Mouse (Mus musculus) liver, embryonic 14.5 days (tissue): ENCODE results near the gene Tnrc6c. TPM values are rescaled to one million over a fixed set of nuclear protein-coding genes. Genes with fewer than 3 reads are reported as not detected.
A peak's percentile ranks its signal among the peaks of the same experiment; 100 is the strongest.

ENCODE experiments used
- ATAC-seq: fragments of 200-750 bp; cut with Nextera tagmentation; 2 replicates; pipeline ENCODE4 v1.8.0; 2017; ENCODE audit warnings: moderate number of reproducible peaks, mild to moderate bottlenecking, moderate library complexity; ENCODE audit not compliant: insufficient read depth
- DNase-seq, 3 experiments: peaks; one replicate each; pipeline ENCODE4 v3.0.0-alpha.2; 2012 to 2013; ENCODE audit warnings: low read depth in 3 of 3, low spot score in 3 of 3
- H3K27ac ChIP-seq: fragments of 300-500 bp; sonication (generic); 2 replicates; pipeline ENCODE4 v1.5.1; 2014; ENCODE audit warnings: moderate library complexity, mild to moderate bottlenecking, control low read depth, inconsistent platforms
- H3K27me3 ChIP-seq: fragments of 300-500 bp; sonication (generic); 2 replicates; pipeline ENCODE4 v1.6.1; 2014; ENCODE audit warnings: mild to moderate bottlenecking, low read length, moderate library complexity; ENCODE audit not compliant: control insufficient read depth, insufficient read depth
- H3K36me3 ChIP-seq: fragments of 300-500 bp; sonication (generic); replicated peaks from 2 replicates; pipeline ENCODE4 v1.6.1; 2014; ENCODE audit warnings: low read depth; ENCODE audit not compliant: control insufficient read depth, insufficient read depth
- H3K4me1 ChIP-seq, 2 experiments: fragments of 200-500 bp in 1 of 2; fragments of 300-500 bp in 1 of 2; sonication (generic) in 1 of 2; replicated peaks; 2 replicates each; pipeline ENCODE4 v1.6.1; 2012 to 2014; ENCODE audit warnings: antibody characterized with exemption in 1 of 2, inconsistent platforms in 1 of 2, low read length in 1 of 2; ENCODE audit not compliant: control insufficient read depth in 2 of 2, insufficient read depth in 2 of 2
- H3K4me2 ChIP-seq: fragments of 300-500 bp; sonication (generic); 2 replicates; pipeline ENCODE4 v1.6.1; 2014; ENCODE audit warnings: low read depth, mild to moderate bottlenecking, control low read depth, moderate library complexity
- H3K4me3 ChIP-seq, 2 experiments: fragments of 200-500 bp in 1 of 2; fragments of 300-500 bp in 1 of 2; sonication (generic) in 1 of 2; 2 replicates each; pipeline ENCODE4 v1.5.1; 2012 to 2014; ENCODE audit warnings: low read depth in 2 of 2, low read length in 2 of 2, mild to moderate bottlenecking in 2 of 2, control low read depth in 1 of 2, inconsistent platforms in 1 of 2, moderate library complexity in 1 of 2; ENCODE audit not compliant: insufficient read depth in 1 of 2
- H3K9ac ChIP-seq: fragments of 300-500 bp; sonication (generic); replicated peaks from 2 replicates; pipeline ENCODE4 v1.6.1; 2014; ENCODE audit warnings: mild to moderate bottlenecking, control low read depth, moderate library complexity
- H3K9me3 ChIP-seq: fragments of 300-500 bp; sonication (generic); 2 replicates; pipeline ENCODE4 v1.6.1; 2016; ENCODE audit warnings: low read length, mixed read lengths; ENCODE audit not compliant: control insufficient read depth
- CTCF ChIP-seq: IDR thresholded peaks from 2 replicates; pipeline ENCODE4 v1.5.1; 2016; ENCODE audit warnings: antibody characterized with exemption, low read depth, control low read depth
- EP300 ChIP-seq: IDR thresholded peaks from 2 replicates; pipeline ENCODE4 v1.6.1; 2016; ENCODE audit warnings: antibody characterized with exemption, low read depth
- WGBS: fragments of 180-500 bp; shearing (Covaris S2); extraction: QIAGEN DNeasy Blood & Tissue Kit; methylation state at CpG from one replicate; pipeline ENCODE4 v1.1.7; 2014; ENCODE audit not compliant: insufficient replicate concordance; 5-methylcytosine and 5-hydroxymethylcytosine counted together
- polyA plus RNA-seq, 2 experiments: library from polyadenylated mRNA; depleted of rRNA in 1 of 2; stranded (reverse) in 1 of 2; unstranded in 1 of 2; fragments of >200 nt; fragmentation: Nextera tagmentation in 1 of 2; extraction: Ambion mirVana in 1 of 2; gene quantifications; 2 replicates each; pipeline versions ENCODE4 v1.2.1 to v1.2.3; 2012 to 2014

Tnrc6c gene
- polyA plus RNA-seq, 2 experiments, result 2.4 to 3.7 TPM

- Histone ChIP-seq H3K27me3 (no peaks in the 10 kb centered on the region), H3K4me2 (no peak overlapping the region), H3K4me1 (peaks cover 0 to 3% of the 10 kb centered on the region in 2 experiments; a peak in 2 of 4 replicates), H3K9me3 (no peaks in the 10 kb centered on the region), H3K9ac (no peak overlapping the region), H3K27ac (no peak overlapping the region), H3K36me3 (peaks cover 19% of the 10 kb centered on the region), H3K4me3 (no peak overlapping the region)
- DNase-seq (no peak), ATAC-seq (no peak)
- TF ChIP-seq CTCF (no peak), EP300 (no peak)
- WGBS, result 84% methylated on average over 8 of the region's 8 CpGs
These were observed 88.2 kb downstream of the Tnrc6c start for GRCm38 (mm10) chr11:117742243-117742642.

GRCm38 (mm10) chr11:117742715-117743114 lies 88.6 kb downstream of the Tnrc6c start:
- Histone ChIP-seq H3K4me3 (no peak overlapping the region), H3K9me3 (no peaks in the 10 kb centered on the region), H3K9ac (no peak overlapping the region), H3K27ac (no peak overlapping the region), H3K27me3 (no peaks in the 10 kb centered on the region), H3K4me1 (peaks cover 0 to 3% of the 10 kb centered on the region in 2 experiments; a peak in 2 of 4 replicates), H3K36me3 (peaks cover 23% of the 10 kb centered on the region), H3K4me2 (no peak overlapping the region)
- no peak for DNase-seq
- TF ChIP-seq EP300 (no peak), CTCF (no peak)
- 78% methylated on average over 8 of the region's 8 CpGs for WGBS
- ATAC-seq, result no peak

- no peak for TF ChIP-seq EP300
- TF ChIP-seq CTCF, result no peak
- 36% methylated on average over 4 of the region's 4 CpGs for whole genome bisulfite sequencing
- no peaks in the 10 kb centered on the region for H3K9me3 ChIP-seq
- DNase-seq (no peak), ATAC-seq (peak; percentile 45)
- H3K4me1 ChIP-seq, result peaks cover 0 to 3% of the 10 kb centered on the region in 2 experiments; a peak in 2 of 4 replicates
- H3K36me3 ChIP-seq, result peaks cover 26% of the 10 kb centered on the region
- H3K9ac ChIP-seq, result no peak overlapping the region
- H3K27me3 ChIP-seq, result no peaks in the 10 kb centered on the region
- H3K4me3 ChIP-seq, result no peak overlapping the region
- no peak overlapping the region for H3K4me2 ChIP-seq
- no peak overlapping the region for H3K27ac ChIP-seq
These were observed 89.5 kb downstream of the Tnrc6c start for GRCm38 (mm10) chr11:117743454-117744030.

GRCm38 (mm10) chr11:117748628-117749027 lies 94.5 kb downstream of the Tnrc6c start:
- Histone ChIP-seq H3K9me3 (no peaks in the 10 kb centered on the region), H3K4me3 (no peak overlapping the region), H3K4me1 (no peaks in the 10 kb centered on the region), H3K36me3 (peaks cover 34% of the 10 kb centered on the region), H3K9ac (no peak overlapping the region), H3K27me3 (no peaks in the 10 kb centered on the region), H3K27ac (no peak overlapping the region), H3K4me2 (no peak overlapping the region)
- ATAC-seq (no peak), DNase-seq (no peak)
- TF ChIP-seq CTCF (no peak), EP300 (no peak)
- WGBS, result 70% methylated on average over 4 of the region's 4 CpGs

GRCm38 (mm10) chr11:117749414-117749813 lies 95.3 kb downstream of the Tnrc6c start:
- H3K27me3 ChIP-seq, result no peaks in the 10 kb centered on the region
- WGBS, result 81% methylated on average over 10 of the region's 10 CpGs
- no peaks in the 10 kb centered on the region for H3K4me1 ChIP-seq
- no peak for TF ChIP-seq CTCF
- TF ChIP-seq EP300, result no peak
- DNase-seq (no peak), ATAC-seq (no peak)
- H3K4me3 ChIP-seq, result no peak overlapping the region
- no peak overlapping the region for H3K4me2 ChIP-seq
- no peak overlapping the region for H3K9ac ChIP-seq
- peaks cover 34% of the 10 kb centered on the region for H3K36me3 ChIP-seq
- H3K27ac ChIP-seq, result no peak overlapping the region
- H3K9me3 ChIP-seq, result no peaks in the 10 kb centered on the region
